Mouse (Mus musculus): ENCODE measurements around the gene Adgrl3. TPM values are rescaled to one million over a fixed set of nuclear protein-coding genes. Genes with fewer than 3 reads are reported as not detected.

Gene Adgrl3
- total RNA-seq, 4 experiments from 2014 or later: 202 to 218 (median 203) TPM

GRCm38 (mm10) chr5:81227256-81227655 is 207.3 kb downstream of the Adgrl3 start:
- DNase-seq (ENCODE audit: low spot score in 2 of 2): no peak

DNA sequence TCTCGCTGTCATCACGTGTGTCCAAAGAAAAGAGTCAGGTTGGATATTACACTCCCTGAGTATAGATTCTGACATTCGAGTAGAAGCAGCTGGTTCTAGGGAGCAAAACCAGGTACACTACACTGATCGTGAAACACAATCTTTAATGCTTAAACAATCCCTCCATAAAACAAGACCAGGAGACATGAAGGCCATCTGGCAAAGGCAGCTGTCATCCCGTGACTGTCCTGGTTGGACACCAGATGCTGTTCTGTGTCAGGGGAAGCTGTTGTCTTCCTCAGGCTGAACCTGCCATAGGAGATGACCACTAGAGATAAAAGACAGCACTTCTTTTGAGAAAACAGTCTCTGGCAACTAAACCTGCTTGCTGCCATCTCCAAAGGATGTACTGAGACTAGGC is 228.8 kb downstream of the Adgrl3 start:
- DNase-seq (ENCODE audit: low spot score in 2 of 2): no peak

DNA sequence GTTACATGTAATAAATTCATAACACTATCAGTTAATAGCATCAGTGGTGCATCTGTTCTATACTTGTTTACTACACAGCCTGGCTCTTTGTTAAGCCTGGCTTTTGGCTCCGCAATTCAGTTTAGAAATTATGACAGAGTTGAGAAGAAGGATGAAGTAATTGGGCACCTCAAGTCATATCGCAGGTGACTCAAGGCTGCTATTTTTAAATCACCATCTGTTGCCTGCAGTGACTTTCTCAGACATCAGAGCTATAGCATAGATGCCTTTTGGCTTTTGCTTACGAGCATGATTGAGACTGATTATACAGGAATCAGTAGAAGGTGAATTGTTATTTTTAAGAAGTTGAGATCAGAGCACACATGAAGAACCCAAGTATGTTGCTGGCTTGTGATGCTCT is 236.2 kb downstream of the Adgrl3 start:
- peak in 1 of 2 experiments; percentile 23 for DNase-seq (ENCODE audit: low spot score in 2 of 2)

DNA sequence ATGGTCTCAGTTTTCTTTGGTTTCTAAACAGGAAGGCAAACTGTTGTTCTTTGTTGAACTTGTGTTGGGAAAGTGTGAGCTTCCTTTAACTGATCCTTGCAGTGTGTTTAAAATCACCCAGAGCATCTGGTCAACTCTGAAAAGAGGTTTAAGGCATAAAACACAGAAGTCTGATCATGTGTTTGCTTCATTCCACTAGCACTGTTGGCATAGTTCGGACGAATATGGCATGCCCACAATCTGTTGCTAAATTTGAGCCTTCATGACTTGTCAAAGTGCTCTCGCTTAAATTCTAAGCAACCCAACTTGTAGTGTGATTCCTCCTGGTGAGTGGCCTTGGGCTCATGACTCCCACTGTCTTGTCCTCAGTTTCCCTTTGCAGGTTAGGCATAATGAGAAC is 249.8 kb downstream of the Adgrl3 start:
- DNase-seq (ENCODE audit: low spot score in 2 of 2): no peak

- DNase-seq (ENCODE audit: low spot score in 2 of 2): no peak
These were observed 255.6 kb downstream of the Adgrl3 start for GRCm38 (mm10) chr5:81275346-81276047.

DNA sequence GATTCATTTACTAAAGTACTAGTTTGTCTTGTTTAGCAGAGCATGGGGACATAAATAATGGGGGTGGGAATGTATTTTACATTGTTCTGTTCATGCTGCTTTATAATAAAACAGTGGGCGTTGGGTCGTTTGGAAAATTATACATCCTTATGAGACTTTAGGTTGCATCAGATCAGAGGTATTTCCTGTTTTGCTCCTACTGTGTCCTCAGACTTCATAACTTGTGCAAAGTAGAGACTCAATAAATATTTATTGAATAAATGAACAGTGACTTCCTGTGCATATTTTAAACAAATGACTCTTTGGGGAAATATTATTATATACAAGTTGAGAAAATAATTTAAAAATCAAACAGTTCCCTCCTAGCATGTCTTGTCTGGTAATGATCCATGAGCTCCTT is 259.3 kb downstream of the Adgrl3 start:
- DNase-seq (ENCODE audit: low spot score in 2 of 2): no peak

DNA sequence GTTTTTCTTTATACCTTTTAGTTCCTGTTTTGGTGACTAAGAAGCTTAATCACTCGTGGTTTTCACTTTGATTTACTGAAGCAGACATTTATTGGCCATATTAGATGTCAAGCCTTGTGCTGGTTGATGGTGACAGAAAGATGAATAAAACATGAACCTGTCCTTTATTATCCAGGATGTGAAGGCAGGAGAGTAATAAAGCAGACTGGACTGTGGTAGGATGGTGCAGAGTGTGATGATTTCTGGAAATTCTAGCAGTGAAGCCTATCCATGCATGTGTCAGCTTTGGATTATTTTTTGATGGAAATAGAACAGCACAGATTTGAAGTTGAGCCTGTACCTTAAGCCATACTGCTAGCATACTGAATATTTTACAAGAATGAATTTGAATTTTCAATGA is 265.7 kb downstream of the Adgrl3 start:
- DNase-seq (ENCODE audit: low spot score in 2 of 2): no peak

- no peak for DNase-seq (ENCODE audit: low spot score in 2 of 2)
These were observed 281.9 kb downstream of the Adgrl3 start for GRCm38 (mm10) chr5:81301874-81302273.

DNA sequence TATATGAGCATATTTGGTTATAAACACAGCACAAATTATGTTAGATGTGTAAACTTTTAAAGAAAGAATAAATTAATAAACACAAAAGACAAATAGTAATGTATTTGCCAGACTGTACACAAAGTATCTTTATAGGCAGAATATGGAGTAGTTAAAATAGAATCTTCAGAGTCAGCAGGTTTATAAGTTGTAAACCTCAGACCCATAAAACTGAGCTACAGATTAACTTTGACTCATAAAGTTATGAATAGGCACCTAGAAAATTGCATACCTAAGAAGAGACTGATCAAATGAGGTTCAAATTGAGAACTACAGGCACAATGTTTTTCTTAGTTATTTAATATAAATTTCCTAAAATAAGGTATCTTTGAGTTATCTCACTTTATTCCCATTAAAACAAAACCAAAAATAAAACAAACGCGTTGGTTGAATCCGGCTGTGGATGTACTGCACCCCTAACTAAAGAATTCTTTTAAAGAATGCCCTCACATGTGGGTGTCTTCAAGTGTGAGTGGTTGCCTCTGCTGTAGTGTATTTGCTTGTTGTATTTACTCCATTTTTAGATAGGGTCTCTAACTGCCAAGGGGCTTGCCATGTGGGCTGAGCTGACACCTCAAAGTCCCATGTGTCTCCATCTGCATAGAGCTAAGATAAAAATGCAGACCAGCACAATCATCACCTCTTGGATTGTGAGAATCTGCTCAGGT is 297.6 kb downstream of the Adgrl3 start:
- no peak for DNase-seq (ENCODE audit: low spot score in 2 of 2)

DNA sequence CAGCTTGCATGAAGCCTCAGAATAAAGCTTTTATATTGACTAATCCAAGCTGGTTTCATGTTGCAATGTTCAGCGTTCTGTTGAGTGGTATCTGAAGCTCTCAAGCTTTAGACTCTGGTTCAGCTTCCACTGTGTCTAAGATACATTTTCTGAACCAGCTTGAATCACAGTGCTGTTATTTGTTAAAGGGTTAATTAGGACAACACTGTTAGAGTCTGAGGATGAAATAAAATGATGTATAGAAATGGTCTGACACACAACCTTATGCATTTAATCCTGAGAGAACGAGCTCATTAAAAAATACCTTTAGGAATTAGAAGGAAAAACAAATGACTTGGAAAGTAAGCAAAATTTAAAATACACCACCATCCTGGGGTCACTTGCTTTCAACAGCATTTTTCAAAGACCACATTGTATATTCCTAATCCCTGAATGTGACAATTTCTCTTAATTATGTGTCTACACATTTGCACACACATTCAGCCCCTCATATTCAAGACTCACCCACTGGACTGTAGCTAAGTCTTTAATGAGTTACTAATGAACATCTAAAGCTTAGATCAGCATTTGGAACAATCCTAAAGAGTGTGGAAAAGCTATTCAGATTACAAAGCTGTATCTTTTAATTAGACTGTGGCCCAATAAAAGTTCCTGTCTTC is 301.5 kb downstream of the Adgrl3 start:
- no peak for DNase-seq (ENCODE audit: low spot score in 2 of 2)

DNA sequence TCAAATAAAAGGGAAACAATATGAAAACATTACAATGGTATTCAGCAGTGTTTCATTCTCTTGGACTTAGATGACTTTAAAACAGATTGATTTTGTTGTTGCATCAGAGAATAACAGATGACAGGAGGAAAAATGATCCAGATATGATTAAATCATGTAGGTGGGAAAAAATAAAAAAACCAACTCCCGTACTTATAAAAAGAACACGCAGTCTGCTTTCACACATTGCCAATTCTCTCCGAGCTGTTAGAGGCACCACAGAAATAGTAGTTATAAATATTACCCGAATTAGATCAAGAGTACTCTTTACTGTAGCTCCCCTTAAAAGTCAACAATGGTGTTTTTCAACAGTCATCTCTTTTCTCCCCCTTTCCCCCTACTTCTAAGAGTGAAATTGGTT is 302.1 kb downstream of the Adgrl3 start:
- no peak for DNase-seq (ENCODE audit: low spot score in 2 of 2)

- no peak for DNase-seq (ENCODE audit: low spot score in 2 of 2)
These were observed 307.0 kb downstream of the Adgrl3 start for GRCm38 (mm10) chr5:81326916-81327315.

DNA sequence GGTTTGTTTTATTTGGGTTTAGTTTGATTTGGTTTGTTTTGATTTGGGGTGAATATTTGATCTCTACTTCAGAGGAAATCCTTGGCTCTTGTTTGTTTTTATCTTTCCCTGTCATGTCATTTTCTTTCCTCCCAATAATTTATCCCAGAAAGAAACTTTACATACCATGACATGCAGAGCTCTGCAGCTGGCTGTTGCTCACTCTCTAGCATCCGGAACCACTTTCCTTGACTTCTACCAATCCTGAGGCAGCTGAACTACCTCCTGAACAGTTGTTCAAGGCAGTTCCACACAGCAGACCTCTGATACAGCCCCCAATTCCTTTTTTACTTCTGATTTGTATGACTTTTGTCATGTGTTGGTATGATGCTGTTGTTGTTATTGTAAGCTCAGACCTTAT is 307.5 kb downstream of the Adgrl3 start:
- DNase-seq (ENCODE audit: low spot score in 2 of 2): no peak

DNA sequence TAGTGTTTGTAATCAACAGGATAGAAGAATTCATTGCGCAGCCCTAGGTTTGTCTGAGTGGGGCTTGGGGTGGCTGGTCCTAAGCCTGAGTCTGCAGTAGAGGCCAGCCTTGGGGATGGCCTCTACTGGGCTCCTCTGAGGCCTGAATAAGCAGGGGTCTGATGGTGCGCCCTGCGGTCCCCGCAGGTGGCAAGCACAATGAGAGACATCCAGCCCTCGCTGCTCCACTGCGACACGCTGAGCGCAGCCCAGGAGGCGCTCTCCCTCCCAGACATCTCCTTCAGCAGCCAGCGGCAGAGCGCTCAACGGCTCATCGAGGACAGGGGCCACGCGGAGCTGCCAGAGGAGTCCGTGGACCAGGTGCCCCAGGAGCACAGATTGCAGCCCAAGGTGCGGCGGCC is 309.6 kb downstream of the Adgrl3 start:
- no peak for DNase-seq (ENCODE audit: low spot score in 2 of 2)

DNA sequence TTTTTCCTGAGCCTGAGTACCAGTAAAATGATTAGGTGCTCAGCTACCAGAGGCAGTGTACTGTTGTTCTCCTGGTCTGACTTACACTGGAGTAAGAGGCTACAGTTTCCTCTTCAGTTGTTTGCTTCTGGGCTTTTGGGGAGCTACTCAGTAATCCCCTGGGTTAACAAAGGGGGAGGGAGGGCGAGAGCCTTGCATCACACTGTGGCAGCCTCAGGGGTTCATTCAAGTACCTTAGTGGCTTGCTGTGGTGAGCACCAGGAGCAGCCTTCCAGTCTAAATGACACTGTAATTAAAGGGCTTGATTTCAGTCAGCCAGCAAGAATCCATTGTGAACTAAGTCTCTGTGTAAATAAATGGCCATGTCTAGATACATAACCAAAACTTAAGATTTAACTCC is 324.4 kb downstream of the Adgrl3 start:
- DNase-seq (ENCODE audit: low spot score in 2 of 2): no peak

GRCm38 (mm10) chr5:81345096-81345435 is 325.1 kb downstream of the Adgrl3 start:
- no peak for DNase-seq (ENCODE audit: low spot score in 2 of 2)

- no peak for DNase-seq (ENCODE audit: low spot score in 2 of 2)
These were observed 325.6 kb downstream of the Adgrl3 start for GRCm38 (mm10) chr5:81345436-81346131.

DNA sequence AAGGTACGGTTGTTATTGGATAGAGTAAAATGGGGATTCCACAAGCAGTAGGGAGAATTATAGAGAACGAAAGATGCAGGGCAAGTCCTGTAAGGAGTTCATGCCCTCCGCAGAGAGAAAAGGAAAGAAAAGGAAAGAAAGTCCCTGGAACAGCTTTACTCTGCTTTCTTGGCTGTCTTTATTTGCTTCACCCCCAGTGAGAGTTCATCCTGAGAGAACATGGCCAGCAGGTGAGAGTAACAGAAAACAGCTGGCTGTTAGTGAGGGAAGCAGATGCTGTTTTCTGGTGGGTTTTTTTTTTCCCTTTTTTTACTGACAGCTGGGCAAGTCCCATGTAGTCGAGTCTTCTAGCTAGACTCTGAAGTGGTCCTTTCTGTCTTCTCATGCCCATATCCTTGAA is 327.6 kb downstream of the Adgrl3 start:
- DNase-seq (ENCODE audit: low spot score in 2 of 2): no peak

GRCm38 (mm10) chr5:81359560-81359959 is 339.6 kb downstream of the Adgrl3 start:
- peak in 1 of 2 experiments; percentile 33 for DNase-seq (ENCODE audit: low spot score in 2 of 2)

GRCm38 (mm10) chr5:81364198-81364643 is 344.3 kb downstream of the Adgrl3 start:
- DNase-seq (ENCODE audit: low spot score in 2 of 2): no peak

- no peak for DNase-seq (ENCODE audit: low spot score in 2 of 2)
These were observed 345.3 kb downstream of the Adgrl3 start for GRCm38 (mm10) chr5:81365250-81365649.
